Mouse (Mus musculus) MEL (cell line): ENCODE results near the gene Hist2h2ac.

Source experiments
- CTCF ChIP-seq, 3 experiments: IDR thresholded peaks in 2 of 3; conservative IDR thresholded peaks in 1 of 3; 2 replicates each; pipeline ENCODE4 v1.5.1; 2011 to 2012; ENCODE audit warnings: low read length in 3 of 3, low read depth in 2 of 3, mild to moderate bottlenecking in 2 of 3, improper control_type of control experiment in 1 of 3, inconsistent platforms in 1 of 3, mixed read lengths in 1 of 3, moderate library complexity in 1 of 3; ENCODE audit not compliant: control insufficient read depth in 1 of 3, insufficient read depth in 1 of 3, poor library complexity in 1 of 3, severe bottlenecking in 1 of 3
- EP300 ChIP-seq, 2 experiments: IDR thresholded peaks; 2 replicates each; pipeline ENCODE4 v1.6.1; 2011; ENCODE audit warnings: improper control_type of control experiment in 2 of 2, low read length in 2 of 2, low read depth in 1 of 2, mild to moderate bottlenecking in 1 of 2
- GATA1 ChIP-seq: IDR thresholded peaks from 2 replicates; pipeline ENCODE4 v1.6.1; 2011; ENCODE audit warnings: low read depth, low read length, improper control_type of control experiment
- MAFK ChIP-seq: IDR thresholded peaks from 2 replicates; pipeline ENCODE4 v1.6.1; 2011; ENCODE audit warnings: low read depth, mild to moderate bottlenecking, low read length, improper control_type of control experiment, borderline replicate concordance
- MAX ChIP-seq: IDR thresholded peaks from 2 replicates; pipeline ENCODE4 v1.6.1; 2011; ENCODE audit warnings: low read length, improper control_type of control experiment
- MAZ ChIP-seq: IDR thresholded peaks from 2 replicates; pipeline ENCODE4 v1.6.1; 2012; ENCODE audit warnings: low read depth, mild to moderate bottlenecking, inconsistent platforms, low read length, improper control_type of control experiment
- MEF2A ChIP-seq: IDR thresholded peaks from 2 replicates; pipeline ENCODE4 v1.6.1; 2014; ENCODE audit warnings: low read depth, mild to moderate bottlenecking, inconsistent platforms, low read length, improper control_type of control experiment; ENCODE audit not compliant: poor library complexity, insufficient replicate concordance, severe bottlenecking; ENCODE audit errors: extremely low read depth
- POLR2A ChIP-seq, 2 experiments: IDR thresholded peaks; 2 replicates each; pipeline ENCODE4 v1.6.1; 2011 to 2012; ENCODE audit warnings: low read length in 2 of 2, mild to moderate bottlenecking in 2 of 2, control low read depth in 1 of 2, improper control_type of control experiment in 1 of 2, low read depth in 1 of 2, moderate library complexity in 1 of 2; ENCODE audit not compliant: control insufficient read depth in 1 of 2, insufficient read depth in 1 of 2, poor library complexity in 1 of 2
- RCOR1 ChIP-seq: IDR thresholded peaks from 2 replicates; pipeline ENCODE4 v1.6.1; 2012; ENCODE audit warnings: low read depth, mild to moderate bottlenecking, inconsistent platforms, low read length, improper control_type of control experiment
- TAL1 ChIP-seq: IDR thresholded peaks from 2 replicates; pipeline ENCODE4 v1.6.1; 2012; ENCODE audit warnings: mild to moderate bottlenecking, inconsistent platforms, low read length, moderate library complexity, mixed read lengths
- USF1 ChIP-seq: IDR thresholded peaks from 2 replicates; pipeline ENCODE4 v1.6.1; 2014; ENCODE audit warnings: low read depth, mild to moderate bottlenecking, inconsistent platforms, low read length, improper control_type of control experiment, moderate library complexity

DNA sequence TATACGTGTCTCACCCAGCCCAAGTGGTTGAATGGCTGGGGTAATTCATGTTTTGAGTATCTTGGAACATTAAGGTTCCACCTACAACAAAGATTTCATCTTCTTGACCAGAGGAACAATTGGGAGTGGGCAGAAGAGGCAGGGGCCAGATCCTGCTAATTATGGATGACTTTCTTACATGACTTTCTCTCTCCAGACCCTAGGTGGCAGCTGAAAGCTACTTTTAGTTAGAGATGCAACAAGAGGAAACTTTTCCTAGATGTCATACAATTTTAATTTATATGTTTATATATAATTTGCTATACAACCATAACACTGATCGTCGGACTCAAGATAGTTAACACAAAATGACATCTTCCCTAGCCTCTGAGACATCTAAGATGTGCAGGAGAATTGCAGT lies 12.9 kb downstream of the Hist2h2ac start:
- no peak for TF ChIP-seq RCOR1
- TF ChIP-seq POLR2A (IDR thresholded peaks at IDR 0.05; ENCODE audit: control insufficient read depth in 1 of 2, insufficient read depth in 1 of 2, low read depth in 1 of 2, low read length in 2 of 2, poor library complexity in 1 of 2), result no peak
- peak in 1 of 3 experiments; percentile 54; a peak in 2 of 6 replicates for TF ChIP-seq CTCF (IDR thresholded peaks at IDR 0.05 in 2 of 3, conservative IDR thresholded peaks at IDR 0.05 in 1 of 3; ENCODE audit: control insufficient read depth in 1 of 3, insufficient read depth in 1 of 3, low read depth in 2 of 3, low read length in 3 of 3, poor library complexity in 1 of 3, severe bottlenecking in 1 of 3)
- TF ChIP-seq GATA1, result no peak
- TF ChIP-seq EP300 (IDR thresholded peaks at IDR 0.05; ENCODE audit: low read depth in 1 of 2, low read length in 2 of 2), result no peak
- TF ChIP-seq MEF2A, result no peak
- no peak for TF ChIP-seq USF1
- TF ChIP-seq MAX, result no peak
- no peak for TF ChIP-seq MAFK
- TF ChIP-seq MAZ, result no peak
- no peak for TF ChIP-seq TAL1
